Mouse (Mus musculus) liver, postnatal 0 days (tissue): ENCODE measurements at regions not wholly inside any gene's neighbourhood (a gene's known extent, or its start where the extent isn't known, plus 50 kb on each side); places are given as distances from the start of the nearest gene placed in this dataset.

Source experiments
- CTCF ChIP-seq: sonication (generic); IDR thresholded peaks from 2 replicates; pipeline ENCODE4 v1.5.1; 2016; ENCODE audit warnings: antibody characterized with exemption, low read depth
- EP300 ChIP-seq: IDR thresholded peaks from 2 replicates; pipeline ENCODE4 v1.6.1; 2016; ENCODE audit warnings: antibody characterized with exemption, low read depth, mild to moderate bottlenecking

GRCm38 (mm10) chr5:28992796-28993195 lies 203.0 kb upstream of the Rnf32 start:
- TF ChIP-seq CTCF: no peak
- no peak for TF ChIP-seq EP300
